Mouse (Mus musculus) adrenal gland (tissue): Measurements from ENCODE around the gene Hspa4l.

ENCODE experiments used
- intact Hi-C: fragments of 180-260 bp; cut with DNase I; formaldehyde crosslinking; loops from one replicate; pipeline ENCODE4 v1.15.1; 2025

Hspa4l gene

GRCm38 (mm10) chr3:40809894-40810293 is 65.6 kb downstream of the Hspa4l start:
- intact Hi-C loops: no loop called here

GRCm38 (mm10) chr3:40813275-40813674 is 69.0 kb downstream of the Hspa4l start:
- intact Hi-C loops: no loop called here

DNA sequence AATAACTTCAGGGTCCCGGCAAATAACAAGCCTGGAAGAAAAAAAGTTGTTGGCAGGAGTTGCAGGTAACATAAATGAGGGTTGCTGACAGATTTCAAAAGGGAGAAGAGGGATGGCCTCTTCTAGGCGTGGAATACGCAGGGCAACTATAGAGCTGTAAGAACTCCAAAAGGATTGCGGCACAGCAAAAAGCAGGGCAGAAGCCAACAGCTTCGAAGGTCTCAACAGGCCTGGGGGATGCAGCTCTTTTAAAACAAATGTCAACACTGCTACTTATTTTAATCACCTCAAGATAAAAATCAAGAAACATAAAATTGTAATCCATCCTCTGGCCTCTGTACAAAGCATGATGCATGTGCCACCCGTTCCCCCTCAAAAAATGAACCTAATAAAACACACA is 101.2 kb downstream of the Hspa4l start:
- intact Hi-C loops: loop anchor here (10.0 kb wide), 1 partner anchor 99 kb away; the partner anchor contains the start of gene Larp1b
